In the genomic region with DNA sequence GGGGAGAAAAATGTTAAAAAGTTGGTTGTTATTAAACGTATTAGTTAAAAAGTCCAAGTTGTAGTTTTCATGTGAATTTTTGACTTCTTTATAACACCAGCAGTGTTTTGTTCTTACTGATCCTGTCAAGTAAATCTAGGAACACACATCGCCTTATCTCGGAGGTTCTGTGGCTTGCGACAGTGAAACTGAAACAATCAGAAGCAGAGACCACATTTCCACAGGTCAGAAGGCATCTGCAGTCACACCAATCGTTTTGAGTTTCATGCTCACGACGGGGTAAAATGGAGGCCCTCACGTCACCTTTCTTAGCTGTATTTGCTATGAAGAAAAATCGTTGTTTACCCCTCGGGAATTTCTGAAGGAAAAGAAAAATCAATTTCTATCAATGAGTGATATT, we compare ENCODE assay signal across 10 mouse cellular contexts.
"Had no signal": no experiment of that assay in that cellular context is flagged by ENCODE, and none has a peak within 500 bp of the region (broad histone marks: within the 10 kb centered on the region; RNA-seq: fewer than 3 reads in every experiment).

No protein-coding gene starts in this region.

- ATAC-seq: midbrain, embryonic 16.5 days had no signal

- DNase-seq: lung, adult 18-20 months; lung, embryonic 14.5 days; lung, postnatal 10 days; lung, postnatal 4 days; midbrain, embryonic 14.5 days; right cerebral cortex, postnatal 14 days; thymus, adult 18-20 months; thymus, postnatal 14 days; thymus, postnatal 36 days had no signal
